Mouse (Mus musculus): ENCODE measurements around the gene Olfr1308.

Olfr1308 gene

GRCm38 (mm10) chr2:111964844-111965243, at the start of gene Olfr1308:
Gene Olfr1308, minus strand, starts transcription at chr2:111964944.
- DNase-seq (ENCODE audit: low spot score in 2 of 2): no peak

- no peak for DNase-seq (ENCODE audit: low spot score in 2 of 2)
Observed at GRCm38 (mm10) chr2:112012608-112013007, 47.9 kb upstream of the Olfr1308 start, which contains the start of gene Olfr1310. Gene Olfr1310, minus strand, starts transcription at chr2:112012708.

- no peak for DNase-seq (ENCODE audit: low spot score in 2 of 2)
Observed at GRCm38 (mm10) chr2:111990181-111990580, 25.4 kb upstream of the Olfr1308 start, which contains the start of gene Olfr1309. Gene Olfr1309, minus strand, starts transcription at chr2:111990281.

- no peak for DNase-seq (ENCODE audit: low spot score in 2 of 2)
Observed at GRCm38 (mm10) chr2:111949340-111949739, 15.4 kb downstream of the Olfr1308 start, which contains the start of gene Olfr1307. Gene Olfr1307, minus strand, starts transcription at chr2:111949440.

- no peak for DNase-seq (ENCODE audit: low spot score in 2 of 2)
Observed at GRCm38 (mm10) chr2:111916171-111916570, 48.6 kb downstream of the Olfr1308 start, which contains the start of gene Olfr1306. Gene Olfr1306, minus strand, starts transcription at chr2:111916271.

Measured in left cerebral cortex, adult 9 months (tissue).